Mouse (Mus musculus): ENCODE measurements around the gene Lrrc34. TPM values are rescaled to one million over a fixed set of nuclear protein-coding genes. Genes with fewer than 3 reads are reported as not detected.

Gene Lrrc34
- polyA plus RNA-seq, 2 experiments: 0.02 TPM; not detected in 1

DNA sequence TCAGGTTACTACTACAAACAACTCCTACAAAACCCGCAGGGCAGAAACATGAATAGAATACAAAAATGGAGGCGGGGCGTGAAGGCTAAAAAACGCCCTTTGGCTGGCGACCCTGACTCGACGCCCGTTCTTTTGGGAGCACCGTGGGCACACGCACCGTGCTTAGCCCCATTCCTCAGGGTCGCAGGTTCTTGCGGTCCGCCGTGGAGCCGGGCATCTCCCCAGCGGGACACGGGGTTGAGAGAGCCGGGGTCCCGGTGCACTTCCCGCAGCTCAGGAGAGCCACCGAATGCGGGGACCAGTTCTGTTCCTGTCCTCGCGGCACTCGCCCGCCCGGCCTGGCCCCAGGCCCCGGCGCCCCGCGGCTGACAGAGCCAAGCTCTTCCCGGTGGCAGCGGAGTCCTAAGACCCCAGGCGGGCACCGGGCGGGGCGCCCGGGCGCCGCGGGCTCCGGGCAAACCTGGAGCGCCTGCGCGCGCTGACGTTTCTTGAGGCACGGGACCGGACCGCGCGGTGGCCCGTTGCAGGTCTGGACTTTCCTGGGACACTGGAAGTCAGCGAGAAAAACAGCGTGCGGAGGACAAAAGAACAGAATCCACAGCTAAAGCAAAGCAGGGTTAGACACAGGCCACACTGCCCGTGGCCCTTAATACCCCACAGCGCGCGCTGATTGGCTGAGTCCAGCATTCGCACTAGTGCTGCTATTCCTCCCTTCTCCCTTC is 52.4 kb downstream of the Lrrc34 start:
- Histone ChIP-seq H3K4me1 (replicated peaks; ENCODE audit: control insufficient read depth in 2 of 2, insufficient read depth in 2 of 2, low read length in 1 of 2) (peaks cover 0 to 7% of the 10 kb centered on the region in 2 experiments; a peak in 3 of 4 replicates), H3K9me3 (ENCODE audit: control insufficient read depth, low read length) (no peaks in the 10 kb centered on the region), H3K36me3 (replicated peaks; ENCODE audit: control insufficient read depth, insufficient read depth, low read depth) (no peaks in the 10 kb centered on the region), H3K27me3 (ENCODE audit: control insufficient read depth, insufficient read depth, low read length) (peaks cover 3% of the 10 kb centered on the region; the same call in 1 of the 2 replicates), H3K9ac (replicated peaks) (peak overlapping the region; percentile 44), H3K4me3 (ENCODE audit: insufficient read depth in 1 of 2, low read depth in 2 of 2, low read length in 2 of 2) (peak overlapping the region; percentile 57 to 71), H3K27ac (no peak overlapping the region), H3K4me2 (ENCODE audit: low read depth) (peak overlapping the region; percentile 75)
- WGBS (ENCODE audit: insufficient replicate concordance): under 1% methylated on average over 62 of the region's 62 CpGs
- DNase-seq (ENCODE audit: low read depth in 3 of 3, low spot score in 3 of 3) (no peak), ATAC-seq (ENCODE audit: insufficient read depth) (peak; percentile 44; the same call in 1 of the 2 replicates)
- TF ChIP-seq CTCF (IDR thresholded peaks at IDR 0.05; ENCODE audit: low read depth) (no peak), EP300 (IDR thresholded peaks at IDR 0.05; ENCODE audit: low read depth) (no peak)

DNA sequence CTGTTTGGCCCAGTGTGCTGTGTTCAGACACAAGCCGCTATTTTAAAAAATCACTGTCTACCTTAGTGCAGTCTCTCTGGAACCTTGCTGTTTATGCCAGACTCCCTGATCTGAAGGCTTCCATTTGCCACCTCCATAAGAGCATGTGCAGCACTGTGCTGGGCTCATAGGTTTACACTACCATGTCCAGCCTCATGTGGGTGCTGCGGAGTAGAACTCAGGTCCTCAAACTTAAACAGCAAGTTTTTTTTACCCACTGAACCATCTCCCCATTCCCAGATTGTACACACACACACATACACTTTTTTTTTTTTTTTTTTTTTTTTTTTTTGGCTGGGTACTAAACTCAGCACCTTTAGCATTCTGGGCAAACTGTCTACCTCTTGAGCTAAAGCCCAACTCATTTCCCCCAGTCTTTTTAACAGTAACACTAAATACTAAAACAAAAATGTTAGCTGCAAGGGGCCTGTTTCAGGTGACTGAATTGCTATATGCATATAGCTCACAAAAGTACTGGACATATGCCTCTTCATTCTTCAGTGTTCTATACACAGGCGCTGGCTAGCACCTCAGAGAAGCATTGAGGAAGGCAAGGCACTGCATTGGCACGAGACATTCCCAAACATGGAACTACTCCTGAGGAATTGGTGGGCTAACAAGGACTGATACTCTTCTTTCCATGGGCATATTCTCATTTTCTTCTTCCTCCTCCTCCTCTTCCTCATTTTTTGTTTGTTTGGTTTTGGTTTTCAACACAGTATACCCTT is 53.8 kb downstream of the Lrrc34 start:
- Histone ChIP-seq H3K36me3 (replicated peaks; ENCODE audit: control insufficient read depth, insufficient read depth, low read depth) (no peaks in the 10 kb centered on the region), H3K9me3 (ENCODE audit: control insufficient read depth, low read length) (no peaks in the 10 kb centered on the region), H3K4me3 (ENCODE audit: insufficient read depth in 1 of 2, low read depth in 2 of 2, low read length in 2 of 2) (no peak overlapping the region), H3K4me2 (ENCODE audit: low read depth) (no peak overlapping the region), H3K27ac (no peak overlapping the region), H3K9ac (replicated peaks) (no peak overlapping the region), H3K4me1 (replicated peaks; ENCODE audit: control insufficient read depth in 2 of 2, insufficient read depth in 2 of 2, low read length in 1 of 2) (peaks cover 0 to 4% of the 10 kb centered on the region in 2 experiments; a peak in 1 of 4 replicates), H3K27me3 (ENCODE audit: control insufficient read depth, insufficient read depth, low read length) (no peaks in the 10 kb centered on the region; the same call in 1 of the 2 replicates)
- TF ChIP-seq CTCF (IDR thresholded peaks at IDR 0.05; ENCODE audit: low read depth) (peak; percentile 32), EP300 (IDR thresholded peaks at IDR 0.05; ENCODE audit: low read depth) (no peak)
- WGBS (ENCODE audit: insufficient replicate concordance): 54% methylated on average over 4 of the region's 4 CpGs
- DNase-seq (ENCODE audit: low read depth in 3 of 3, low spot score in 3 of 3) (no peak), ATAC-seq (ENCODE audit: insufficient read depth) (peak; percentile 29; the same call in 1 of the 2 replicates)

DNA sequence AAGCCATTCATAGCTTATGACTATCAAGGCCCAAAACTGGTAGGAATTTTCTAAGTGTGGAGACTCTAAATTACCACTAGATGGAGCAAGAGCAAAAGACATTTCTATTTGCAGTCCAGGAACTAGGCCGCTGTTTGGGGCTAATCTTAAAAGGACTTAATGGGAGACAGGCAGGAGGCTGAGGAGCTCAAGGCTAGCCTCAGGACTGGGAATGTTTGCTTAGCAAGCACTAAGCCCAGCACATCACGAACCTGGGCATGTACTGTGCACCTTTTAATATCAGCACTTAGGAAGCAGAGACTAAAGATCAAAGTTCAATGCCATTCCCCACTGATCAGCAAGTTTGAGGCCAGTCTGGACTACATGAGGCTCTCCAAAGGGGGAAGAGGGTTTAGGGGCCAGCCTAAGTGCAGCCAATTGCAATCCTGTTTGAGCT is 55.2 kb downstream of the Lrrc34 start:
- H3K9me3 ChIP-seq (ENCODE audit: control insufficient read depth, low read length): no peaks in the 10 kb centered on the region
- TF ChIP-seq CTCF (IDR thresholded peaks at IDR 0.05; ENCODE audit: low read depth) (peak; percentile 73), EP300 (IDR thresholded peaks at IDR 0.05; ENCODE audit: low read depth) (no peak)
- H3K4me3 ChIP-seq (ENCODE audit: insufficient read depth in 1 of 2, low read depth in 2 of 2, low read length in 2 of 2): no peak overlapping the region
- WGBS (ENCODE audit: insufficient replicate concordance): 8% methylated on average over 2 of the region's 2 CpGs
- no peaks in the 10 kb centered on the region for H3K36me3 ChIP-seq (replicated peaks; ENCODE audit: control insufficient read depth, insufficient read depth, low read depth)
- no peaks in the 10 kb centered on the region; the same call in 1 of the 2 replicates for H3K27me3 ChIP-seq (ENCODE audit: control insufficient read depth, insufficient read depth, low read length)
- H3K27ac ChIP-seq: no peak overlapping the region
- no peak overlapping the region for H3K9ac ChIP-seq (replicated peaks)
- DNase-seq (ENCODE audit: low read depth in 3 of 3, low spot score in 3 of 3) (peak in 1 of 3 experiments; percentile 55), ATAC-seq (ENCODE audit: insufficient read depth) (no peak)
- peaks cover 0 to 4% of the 10 kb centered on the region in 2 experiments; a peak in 1 of 4 replicates for H3K4me1 ChIP-seq (replicated peaks; ENCODE audit: control insufficient read depth in 2 of 2, insufficient read depth in 2 of 2, low read length in 1 of 2)
- no peak overlapping the region for H3K4me2 ChIP-seq (ENCODE audit: low read depth)

DNA sequence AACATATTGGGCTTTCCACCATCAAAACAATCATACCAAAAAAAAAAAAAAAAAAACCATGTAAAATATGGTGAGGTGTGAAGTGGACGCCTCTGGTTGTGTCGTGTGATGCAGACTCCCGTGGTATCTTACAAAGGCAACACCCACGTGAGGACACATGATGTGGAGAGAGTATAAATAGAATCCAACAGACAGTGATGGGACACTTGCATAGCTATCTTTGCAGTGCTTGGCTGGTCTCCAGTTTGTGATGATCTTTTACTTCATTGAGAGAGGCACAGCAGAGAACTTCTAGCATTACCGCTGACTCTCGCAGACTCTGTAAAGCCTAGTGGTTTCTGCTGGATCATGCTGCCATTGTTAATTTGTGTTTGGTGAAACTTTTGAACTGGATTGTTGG is 58.8 kb downstream of the Lrrc34 start:
- H3K36me3 ChIP-seq (replicated peaks; ENCODE audit: control insufficient read depth, insufficient read depth, low read depth): no peaks in the 10 kb centered on the region
- 61% methylated on average over 6 of the region's 6 CpGs for WGBS (ENCODE audit: insufficient replicate concordance)
- H3K4me2 ChIP-seq (ENCODE audit: low read depth): no peak overlapping the region
- H3K27ac ChIP-seq: no peak overlapping the region
- ATAC-seq (ENCODE audit: insufficient read depth) (no peak), DNase-seq (ENCODE audit: low read depth in 3 of 3, low spot score in 3 of 3) (no peak)
- no peaks in the 10 kb centered on the region for H3K27me3 ChIP-seq (ENCODE audit: control insufficient read depth, insufficient read depth, low read length)
- no peak overlapping the region for H3K9ac ChIP-seq (replicated peaks)
- no peaks in the 10 kb centered on the region for H3K9me3 ChIP-seq (ENCODE audit: control insufficient read depth, low read length)
- no peak for TF ChIP-seq EP300 (IDR thresholded peaks at IDR 0.05; ENCODE audit: low read depth)
- TF ChIP-seq CTCF (IDR thresholded peaks at IDR 0.05; ENCODE audit: low read depth): no peak
- H3K4me3 ChIP-seq (ENCODE audit: insufficient read depth in 1 of 2, low read depth in 2 of 2, low read length in 2 of 2): no peak overlapping the region
- peaks cover 0 to 4% of the 10 kb centered on the region in 2 experiments; a peak in 1 of 4 replicates for H3K4me1 ChIP-seq (replicated peaks; ENCODE audit: control insufficient read depth in 2 of 2, insufficient read depth in 2 of 2, low read length in 1 of 2)

Other genes with a start within 250 kb of the Lrrc34 start
- gene Mecom, start 99.9 kb downstream of the Lrrc34 start, polyA plus RNA-seq (2012; rRNA removed): 0.56 and 0.75 TPM in 2 replicates
- 0.66 and 0.67 TPM in 2 replicates for gene Mecom, start 99.9 kb downstream of the Lrrc34 start, polyA plus RNA-seq (2014; fragmentation: Nextera tagmentation; extraction: Ambion mirVana)
- not detected in 2 replicates for gene Actrt3, start 47.9 kb downstream of the Lrrc34 start, polyA plus RNA-seq (2012; rRNA removed)
- not detected in 2 replicates for gene Actrt3, start 47.9 kb downstream of the Lrrc34 start, polyA plus RNA-seq (2014; fragmentation: Nextera tagmentation; extraction: Ambion mirVana)
- gene Mynn, start 45.8 kb downstream of the Lrrc34 start, polyA plus RNA-seq (2012; rRNA removed): 3.5 and 5.8 TPM in 2 replicates
- gene Mynn, start 45.8 kb downstream of the Lrrc34 start, polyA plus RNA-seq (2014; fragmentation: Nextera tagmentation; extraction: Ambion mirVana): 10.7 and 13.2 TPM in 2 replicates
- gene Lrriq4, start 3.4 kb downstream of the Lrrc34 start, polyA plus RNA-seq (2012; rRNA removed): not detected in 2 replicates
- not detected in 2 replicates for gene Lrriq4, start 3.4 kb downstream of the Lrrc34 start, polyA plus RNA-seq (2014; fragmentation: Nextera tagmentation; extraction: Ambion mirVana)
- gene Lrrc31, start 52.0 kb upstream of the Lrrc34 start, polyA plus RNA-seq (2012; rRNA removed): 0.02 TPM in 1 of 2 replicates, not detected in the other
- not detected in 2 replicates for gene Lrrc31, start 52.0 kb upstream of the Lrrc34 start, polyA plus RNA-seq (2014; fragmentation: Nextera tagmentation; extraction: Ambion mirVana)
- gene Samd7, start 98.4 kb upstream of the Lrrc34 start, polyA plus RNA-seq (2012; rRNA removed): 0.02 and 0.07 TPM in 2 replicates
- 0.04 TPM in 1 of 2 replicates, not detected in the other for gene Samd7, start 98.4 kb upstream of the Lrrc34 start, polyA plus RNA-seq (2014; fragmentation: Nextera tagmentation; extraction: Ambion mirVana)
- gene Sec62, start 145.0 kb upstream of the Lrrc34 start, polyA plus RNA-seq (2012; rRNA removed): 16.3 and 24.4 TPM in 2 replicates
- gene Sec62, start 145.0 kb upstream of the Lrrc34 start, polyA plus RNA-seq (2014; fragmentation: Nextera tagmentation; extraction: Ambion mirVana): 57.7 and 57.8 TPM in 2 replicates
- 1.4 and 1.5 TPM in 2 replicates for gene Gpr160, start 208.1 kb upstream of the Lrrc34 start, polyA plus RNA-seq (2012; rRNA removed)
- gene Gpr160, start 208.1 kb upstream of the Lrrc34 start, polyA plus RNA-seq (2014; fragmentation: Nextera tagmentation; extraction: Ambion mirVana): 2.5 and 4.8 TPM in 2 replicates